Mouse (Mus musculus) olfactory bulb, adult 2 months (tissue): ENCODE measurements around the gene Shroom3. TPM values are rescaled to one million over a fixed set of nuclear protein-coding genes. Genes with fewer than 3 reads are reported as not detected.

Experiments used
- H3K27ac ChIP-seq: fragments of 200-500 bp; 2 replicates; pipeline ENCODE4 v1.5.1; 2012; ENCODE audit warnings: low read depth, low read length; ENCODE audit not compliant: insufficient read depth
- H3K4me1 ChIP-seq: fragments of 200-500 bp; 2 replicates; pipeline ENCODE4 v1.6.1; 2012; ENCODE audit warnings: low read length; ENCODE audit not compliant: control insufficient read depth, insufficient read depth
- H3K4me3 ChIP-seq: fragments of 200-500 bp; 2 replicates; pipeline ENCODE4 v1.5.1; 2012; ENCODE audit warnings: mild to moderate bottlenecking, low read depth, low read length, moderate library complexity; ENCODE audit not compliant: insufficient read depth
- CTCF ChIP-seq: fragments of 200-500 bp; IDR thresholded peaks from 2 replicates; pipeline ENCODE4 v1.5.1; 2012; ENCODE audit warnings: low read depth, mild to moderate bottlenecking, low read length, moderate library complexity; ENCODE audit not compliant: insufficient read depth
- POLR2A ChIP-seq: fragments of 200-500 bp; IDR thresholded peaks from 2 replicates; pipeline ENCODE4 v1.6.1; 2012; ENCODE audit warnings: mild to moderate bottlenecking, low read depth, low read length, moderate library complexity; ENCODE audit not compliant: insufficient read depth
- WGBS: fragments of 180-500 bp; shearing (Covaris S2); methylation state at CpG from one replicate; pipeline ENCODE4 v1.1.7; 2018; 5-methylcytosine and 5-hydroxymethylcytosine counted together
- polyA plus RNA-seq: library from polyadenylated mRNA; stranded (reverse); fragments of >200 nt; gene quantifications from 2 replicates; pipeline ENCODE4 v1.2.4, GENCODE M21; 2012; ENCODE audit warnings: low replicate concordance; ENCODE audit not compliant: missing spikeins, insufficient read depth, insufficient read length

Shroom3 gene
- polyA plus RNA-seq, 1 experiment: not detected

DNA sequence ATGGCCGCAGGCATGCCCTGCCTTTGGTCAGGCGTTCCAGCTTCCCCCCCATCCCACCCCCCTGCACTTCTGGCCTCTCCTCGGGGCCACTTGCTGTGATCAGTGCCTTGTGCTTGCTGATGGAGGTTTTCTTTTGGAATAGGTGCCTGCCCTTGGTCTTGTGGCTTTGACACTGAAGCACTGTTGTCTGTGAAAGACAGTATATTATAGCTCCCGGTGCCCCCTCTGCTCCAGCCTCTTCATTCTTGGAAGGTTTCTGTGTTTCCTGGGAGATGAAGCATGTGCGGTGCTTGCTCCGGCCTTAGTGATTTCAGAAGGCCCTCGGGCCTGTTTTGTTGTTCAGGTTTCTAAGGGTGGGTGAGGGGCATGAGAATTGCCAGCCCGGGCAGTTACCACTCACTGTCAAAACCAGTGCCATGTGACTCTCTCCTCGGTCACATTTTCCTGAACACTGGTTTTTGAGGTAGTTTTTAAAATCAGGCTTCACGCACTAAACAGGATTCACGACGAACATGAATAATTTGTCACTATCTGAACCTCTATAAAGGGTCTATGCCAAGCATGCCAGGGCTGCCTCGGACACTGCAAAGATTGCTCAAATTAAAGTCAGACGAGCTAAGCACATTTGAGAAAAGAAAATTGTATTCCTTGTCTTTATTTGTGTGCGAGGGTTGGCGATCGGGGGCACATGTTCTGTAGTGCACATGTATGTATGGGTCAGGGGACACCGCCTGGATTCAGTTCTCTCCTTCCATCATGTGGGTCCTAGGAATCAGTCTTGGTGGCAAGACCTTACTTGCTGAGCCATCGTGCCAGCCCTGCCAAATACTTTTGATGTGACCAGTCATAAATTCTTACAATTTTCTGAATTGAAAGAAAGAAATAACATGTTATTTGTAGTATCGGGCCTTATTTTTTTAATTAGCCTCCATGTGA lies 160.9 kb downstream of the Shroom3 start:
- no peak overlapping the region for H3K4me3 ChIP-seq
- H3K27ac ChIP-seq: no peak overlapping the region
- WGBS: 72% methylated on average over 20 of the region's 20 CpGs
- H3K4me1 ChIP-seq: no peaks in the 10 kb centered on the region
- TF ChIP-seq CTCF (no peak), POLR2A (no peak)

DNA sequence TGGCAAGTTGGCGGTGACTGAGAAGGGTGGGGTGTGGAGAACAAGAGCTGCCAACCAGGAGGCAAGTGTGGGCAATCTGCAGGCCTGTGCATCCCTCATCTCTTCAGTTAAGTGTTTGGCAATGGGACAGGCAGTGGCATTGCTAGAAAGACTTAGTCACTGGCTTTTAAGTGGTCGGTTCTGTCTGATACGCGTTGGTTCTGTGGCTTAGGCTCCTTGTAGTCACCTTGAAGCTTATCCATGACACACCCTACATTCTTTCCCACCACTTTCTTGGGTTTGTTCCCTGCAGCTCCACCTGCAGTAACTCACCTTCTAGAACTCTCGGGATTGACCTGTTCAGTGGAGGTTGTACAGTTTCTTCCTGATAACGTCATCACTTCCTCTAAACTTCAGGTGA lies 166.5 kb downstream of the Shroom3 start:
- Histone ChIP-seq H3K4me3 (no peak overlapping the region), H3K4me1 (no peaks in the 10 kb centered on the region), H3K27ac (no peak overlapping the region)
- TF ChIP-seq POLR2A (no peak), CTCF (no peak)
- 95% methylated on average over 6 of the region's 6 CpGs for WGBS

DNA sequence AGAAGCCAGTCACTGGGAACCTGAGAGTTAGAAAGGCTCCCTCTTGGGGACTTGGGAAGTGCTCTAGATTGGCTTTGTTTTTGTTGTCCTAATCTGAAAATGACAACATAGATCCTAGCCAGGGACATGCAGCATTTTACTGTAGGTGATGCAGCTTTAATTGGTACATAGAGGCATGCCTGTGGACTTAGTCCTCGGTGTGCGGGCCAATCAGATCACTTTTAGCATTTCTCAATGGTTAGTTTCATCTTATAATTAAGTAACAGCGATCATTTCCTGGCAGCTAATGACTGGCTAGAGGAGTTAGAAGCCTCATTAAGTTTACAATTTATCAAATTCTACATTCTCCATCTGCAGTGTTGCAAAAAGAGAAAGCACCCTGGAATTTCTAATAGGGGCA lies 167.7 kb downstream of the Shroom3 start:
- H3K4me1 ChIP-seq: 0 out of 2 replicates have a peak, but pooled peaks cover under 1% of the 10 kb centered on the region
- H3K4me3 ChIP-seq: no peak overlapping the region
- WGBS: 37% methylated on average over 3 of the region's 3 CpGs
- H3K27ac ChIP-seq: no peak overlapping the region
- no peak for TF ChIP-seq CTCF
- no peak for TF ChIP-seq POLR2A

DNA sequence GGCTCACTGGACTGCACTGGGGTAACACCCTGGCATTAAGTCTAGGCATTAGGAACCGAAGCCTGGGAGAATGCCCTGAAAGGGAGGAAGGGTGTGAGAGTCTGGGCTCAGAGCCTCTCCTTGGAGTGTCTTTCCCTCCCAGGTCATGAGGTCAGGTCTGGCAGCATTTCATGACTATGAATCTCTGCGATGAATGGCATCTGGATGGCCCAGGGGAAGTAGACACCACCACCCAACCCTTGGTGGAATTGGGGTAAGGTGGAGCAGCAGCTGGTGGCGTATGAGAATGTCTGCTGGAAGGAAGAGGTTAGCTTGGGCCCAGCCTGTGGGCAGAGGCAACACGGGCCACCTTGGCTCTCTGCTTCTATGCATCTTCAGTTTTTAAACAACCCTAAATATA lies 171.7 kb downstream of the Shroom3 start:
- no peak overlapping the region for H3K27ac ChIP-seq
- TF ChIP-seq POLR2A (no peak), CTCF (no peak)
- H3K4me1 ChIP-seq: peaks cover 7% of the 10 kb centered on the region
- WGBS: 92% methylated on average over 4 of the region's 4 CpGs
- H3K4me3 ChIP-seq: no peak overlapping the region

DNA sequence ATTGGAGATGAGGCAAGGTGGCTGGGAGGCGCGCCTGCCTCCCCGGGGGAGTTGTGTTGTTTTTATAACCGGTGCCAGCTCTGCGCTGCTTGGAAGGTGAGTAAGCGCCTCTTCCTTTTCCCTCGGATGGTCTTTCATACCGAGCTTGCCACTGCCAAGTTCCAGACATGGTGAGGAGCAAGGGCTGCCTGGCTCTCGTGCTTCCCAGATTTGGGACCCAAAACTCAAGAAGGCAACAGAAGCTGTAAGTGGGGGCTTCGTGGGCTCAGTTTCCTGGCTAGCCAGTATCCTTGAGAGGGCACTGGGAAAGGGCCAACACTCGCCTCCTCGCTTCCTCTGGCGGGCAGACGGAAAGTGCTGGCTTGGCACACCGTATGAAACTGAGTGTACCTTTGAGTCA lies 173.1 kb downstream of the Shroom3 start:
- no peak for TF ChIP-seq POLR2A
- TF ChIP-seq CTCF: no peak
- peaks cover 7% of the 10 kb centered on the region for H3K4me1 ChIP-seq
- no peak overlapping the region for H3K4me3 ChIP-seq
- H3K27ac ChIP-seq: no peak overlapping the region
- WGBS: 34% methylated on average over 15 of the region's 15 CpGs

DNA sequence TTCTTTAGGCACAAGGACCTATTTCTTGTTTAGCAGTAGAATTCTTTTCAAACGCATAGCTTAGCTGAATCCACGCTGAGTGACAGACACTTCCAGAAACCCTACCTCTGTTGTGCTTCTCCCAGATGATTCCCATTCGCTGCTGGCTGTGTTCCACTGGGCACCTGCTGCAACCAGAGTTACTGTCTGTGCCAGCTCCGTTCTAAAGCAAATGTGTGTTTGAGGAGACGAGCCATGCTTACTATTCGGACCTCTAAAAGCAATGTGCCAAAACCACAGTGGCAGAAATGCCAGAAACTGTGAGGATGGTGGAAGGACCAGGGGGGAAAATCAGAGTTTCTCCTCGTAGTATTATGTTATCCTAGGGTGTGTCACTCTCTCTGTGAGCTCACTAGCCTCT lies 173.9 kb downstream of the Shroom3 start:
- no peak overlapping the region for H3K4me3 ChIP-seq
- peaks cover 10% of the 10 kb centered on the region for H3K4me1 ChIP-seq
- H3K27ac ChIP-seq: no peak overlapping the region
- TF ChIP-seq POLR2A (no peak), CTCF (no peak)
- 55% methylated on average over 7 of the region's 7 CpGs for whole genome bisulfite sequencing

DNA sequence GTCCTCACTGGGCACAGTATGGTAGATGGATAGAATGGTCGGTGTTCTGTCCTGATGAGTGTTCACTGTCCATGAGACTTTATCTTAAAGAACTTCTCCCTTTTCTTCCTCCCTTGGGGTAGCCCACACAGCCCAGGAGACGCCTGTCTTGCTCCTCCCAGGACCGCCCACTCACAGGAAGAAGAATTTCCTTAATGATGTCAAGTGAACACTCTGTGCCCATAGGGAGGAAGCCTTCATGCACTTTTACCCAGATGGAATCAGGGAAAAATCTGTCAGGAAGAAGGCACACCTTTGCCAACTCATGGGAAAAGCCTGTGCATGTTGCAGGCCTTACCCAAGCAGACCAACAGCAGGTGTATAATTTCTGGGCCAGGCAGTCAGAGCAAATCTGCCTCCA lies 174.9 kb downstream of the Shroom3 start:
- Histone ChIP-seq H3K4me1 (peaks cover 10% of the 10 kb centered on the region), H3K4me3 (no peak overlapping the region), H3K27ac (no peak overlapping the region)
- WGBS: 89% methylated on average over 3 of the region's 3 CpGs
- TF ChIP-seq POLR2A: no peak
- no peak for TF ChIP-seq CTCF

DNA sequence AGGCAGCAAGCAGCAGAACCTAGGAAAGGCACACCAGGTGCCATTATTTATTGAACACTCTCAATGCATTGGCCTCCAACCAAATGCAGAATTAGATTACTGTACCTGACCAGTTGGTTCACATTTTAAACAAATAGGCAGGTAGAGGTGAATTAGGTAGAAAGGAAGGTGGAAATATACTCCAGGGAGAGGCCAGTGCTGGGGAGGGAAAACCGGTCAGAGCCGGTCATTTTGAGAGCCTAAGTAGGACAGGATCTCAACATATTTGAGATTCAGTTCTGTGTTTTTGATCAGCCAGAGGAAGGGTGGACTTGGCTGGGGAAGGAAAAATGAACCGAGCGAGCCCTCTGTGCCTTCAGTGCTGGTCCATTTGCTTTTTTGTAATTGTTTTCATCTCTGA lies 175.3 kb downstream of the Shroom3 start:
- TF ChIP-seq CTCF (no peak), POLR2A (no peak)
- H3K27ac ChIP-seq: no peak overlapping the region
- H3K4me1 ChIP-seq: peaks cover 10% of the 10 kb centered on the region
- 94% methylated on average over 4 of the region's 4 CpGs for WGBS
- H3K4me3 ChIP-seq: no peak overlapping the region

DNA sequence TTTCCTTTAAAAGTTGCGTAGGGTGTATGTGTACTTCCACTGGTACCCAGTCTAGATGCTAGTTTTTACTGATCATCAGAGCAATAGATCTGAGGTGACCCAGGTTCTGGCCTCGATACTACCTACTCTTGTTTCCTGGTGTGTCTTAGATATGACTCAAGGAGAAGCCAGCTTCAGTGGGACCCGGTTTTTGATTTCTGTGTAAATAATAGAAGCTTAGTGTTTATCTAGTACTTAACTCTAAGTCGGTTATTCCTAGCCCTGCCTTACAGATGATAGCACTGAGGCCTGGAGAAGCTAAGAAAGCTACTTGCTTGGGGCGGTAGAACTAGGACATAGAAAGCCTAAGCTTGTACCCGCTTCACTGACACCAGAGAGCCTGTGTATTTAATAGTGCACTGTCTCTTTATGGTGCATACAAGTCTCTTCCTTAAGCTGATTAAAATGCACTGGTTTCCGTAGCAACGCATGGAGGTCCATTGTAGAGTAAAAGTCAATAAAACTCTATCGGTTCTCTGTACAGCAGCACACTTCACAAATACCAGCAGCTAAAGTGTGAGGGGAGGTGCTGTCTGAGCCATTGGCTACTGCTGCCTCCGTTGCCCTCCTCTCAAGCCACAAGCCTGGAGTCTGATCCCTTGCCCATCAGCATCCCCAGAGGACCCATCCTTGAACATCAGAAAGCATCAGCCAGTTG lies 178.3 kb downstream of the Shroom3 start:
- H3K4me3 ChIP-seq: no peak overlapping the region
- H3K27ac ChIP-seq: no peak overlapping the region
- WGBS: 46% methylated on average over 10 of the region's 10 CpGs
- TF ChIP-seq CTCF (no peak), POLR2A (no peak)
- H3K4me1 ChIP-seq: peaks cover 3% of the 10 kb centered on the region
